Mouse (Mus musculus) bone marrow, adult 2 months (tissue): ENCODE measurements around the gene Cacna1d. TPM values are rescaled to one million over a fixed set of nuclear protein-coding genes. Genes with fewer than 3 reads are reported as not detected.
A peak's percentile ranks its signal among the peaks of the same experiment; 100 is the strongest.

Experiments used
- H3K27ac ChIP-seq: fragments of 200-500 bp; 2 replicates; pipeline ENCODE4 v1.5.1; 2012; ENCODE audit warnings: low read depth, mild to moderate bottlenecking, control low read depth, inconsistent platforms, low read length; ENCODE audit not compliant: control insufficient read depth, poor library complexity, insufficient read depth
- H3K4me1 ChIP-seq: fragments of 200-500 bp; 2 replicates; pipeline ENCODE4 v1.6.1; 2011; ENCODE audit warnings: low read length; ENCODE audit not compliant: control insufficient read depth, insufficient read depth
- H3K4me3 ChIP-seq: fragments of 200-500 bp; replicated peaks from 2 replicates; pipeline ENCODE3; 2011; ENCODE audit warnings: mild to moderate bottlenecking, low read depth, low read length, control low read depth; ENCODE audit not compliant: control insufficient read depth
- CTCF ChIP-seq: fragments of 200-500 bp; IDR thresholded peaks from 2 replicates; pipeline ENCODE4 v1.5.1; 2011; ENCODE audit warnings: low read length, control low read depth; ENCODE audit not compliant: control insufficient read depth, insufficient read depth
- POLR2A ChIP-seq: fragments of 200-500 bp; IDR thresholded peaks from 2 replicates; pipeline ENCODE4 v1.6.1; 2011; ENCODE audit warnings: low read depth, mild to moderate bottlenecking, control low read depth, low read length, borderline replicate concordance; ENCODE audit not compliant: control insufficient read depth
- WGBS: fragments of 180-500 bp; shearing (Covaris S2); methylation state at CpG from one replicate; pipeline ENCODE4 v1.1.7; 2018; 5-methylcytosine and 5-hydroxymethylcytosine counted together
- polyA plus RNA-seq: library from polyadenylated mRNA; stranded (reverse); fragments of >200 nt; gene quantifications from 2 replicates; pipeline ENCODE4 v1.2.4, GENCODE M21; 2011; ENCODE audit warnings: low replicate concordance; ENCODE audit not compliant: missing spikeins, insufficient read depth, insufficient read length

The Cacna1d gene
- polyA plus RNA-seq, 1 experiment: 1.7 TPM

DNA sequence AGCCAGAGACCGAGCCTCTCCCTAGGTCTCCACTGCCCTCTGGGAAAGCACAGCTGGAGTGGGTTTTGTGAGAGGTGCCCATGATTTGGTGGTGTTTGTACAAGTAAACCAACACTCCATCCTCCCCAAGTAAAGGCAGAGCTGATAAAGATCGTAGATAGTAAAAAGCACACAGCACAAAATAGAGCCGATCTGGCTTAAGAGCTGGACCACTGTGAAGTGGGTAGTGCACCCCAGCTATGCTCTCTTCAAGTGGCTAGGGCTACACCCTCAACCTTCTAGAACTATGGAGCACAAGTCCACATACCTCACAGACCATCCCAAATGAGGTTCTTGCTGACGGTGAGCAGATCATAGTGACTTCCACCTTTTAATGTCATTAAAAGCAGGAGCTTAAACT is 451.8 kb downstream of the Cacna1d start:
- 45% methylated on average over 4 of the region's 4 CpGs for WGBS
- Histone ChIP-seq H3K4me3 (no peak overlapping the region), H3K27ac (no peak overlapping the region), H3K4me1 (peaks cover 3% of the 10 kb centered on the region)
- no peak for TF ChIP-seq CTCF
- no peak for TF ChIP-seq POLR2A

DNA sequence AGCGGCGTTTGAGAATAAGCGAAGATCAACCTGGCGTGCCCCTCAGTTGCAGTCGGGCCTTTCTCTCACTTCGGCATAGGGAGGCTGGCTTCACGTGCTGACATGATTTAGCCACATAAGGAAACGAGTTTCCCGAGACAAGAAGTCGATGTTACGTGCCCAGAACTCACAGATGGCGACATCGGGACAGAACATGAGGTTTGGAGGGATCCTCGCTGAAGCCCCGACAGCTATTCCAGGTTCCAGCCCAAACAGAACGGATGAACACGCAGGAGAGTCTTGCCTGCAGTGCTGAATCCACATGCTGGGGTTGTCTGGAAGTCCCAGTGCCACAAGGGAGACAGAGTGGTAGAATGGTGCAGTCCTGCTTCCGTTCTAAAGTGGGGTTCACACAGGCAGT is 452.8 kb downstream of the Cacna1d start:
- TF ChIP-seq CTCF: no peak
- no peak for TF ChIP-seq POLR2A
- H3K4me3 ChIP-seq: no peak overlapping the region
- 84% methylated on average over 18 of the region's 18 CpGs for WGBS
- peaks cover under 1% of the 10 kb centered on the region for H3K4me1 ChIP-seq
- H3K27ac ChIP-seq: no peak overlapping the region

DNA sequence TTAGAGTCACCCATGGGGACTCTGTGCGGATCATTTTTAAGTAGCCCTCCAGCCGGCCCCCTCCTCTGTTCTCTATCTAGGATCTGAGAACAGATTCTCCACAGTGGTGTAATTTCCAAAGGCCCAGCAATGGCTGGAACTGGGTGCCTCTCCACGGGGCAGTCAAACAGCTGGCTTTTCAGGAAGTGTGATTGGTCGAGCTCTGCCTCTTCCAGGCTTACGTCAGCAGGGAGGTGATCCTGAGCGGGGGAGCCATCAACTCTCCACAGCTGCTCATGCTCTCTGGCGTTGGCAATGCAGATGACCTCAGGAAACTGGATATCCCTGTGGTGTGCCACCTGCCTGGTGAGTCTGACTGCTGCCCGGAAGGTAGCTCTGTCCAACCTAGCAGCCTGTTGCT is 457.9 kb downstream of the Cacna1d start:
- Histone ChIP-seq H3K4me1 (no peaks in the 10 kb centered on the region), H3K27ac (no peak overlapping the region), H3K4me3 (no peak overlapping the region)
- WGBS: 53% methylated on average over 8 of the region's 8 CpGs
- TF ChIP-seq POLR2A (no peak), CTCF (no peak)

DNA sequence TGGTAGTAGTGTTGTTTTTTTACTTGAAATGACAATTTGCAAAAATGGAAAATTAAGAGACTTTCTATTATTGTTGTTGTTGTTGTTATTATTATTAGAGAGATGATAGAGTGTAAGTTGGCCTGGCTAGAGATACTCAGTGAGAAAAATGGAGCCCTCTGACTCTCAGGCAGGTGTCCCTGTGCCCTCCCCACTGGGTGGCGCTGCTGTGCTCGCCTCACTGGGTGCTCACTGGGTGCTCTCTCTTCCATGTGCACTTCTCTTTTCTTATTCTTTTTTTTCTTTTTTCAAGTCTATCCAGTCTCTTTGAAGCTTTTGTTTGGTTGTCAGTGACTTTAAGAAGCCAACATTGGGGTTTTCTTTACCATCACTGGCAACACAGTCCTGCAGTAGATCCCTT is 463.9 kb downstream of the Cacna1d start:
- TF ChIP-seq POLR2A (no peak), CTCF (peak; percentile 72)
- no peak overlapping the region for H3K4me3 ChIP-seq
- 45% methylated on average over 2 of the region's 2 CpGs for WGBS
- H3K4me1 ChIP-seq: no peaks in the 10 kb centered on the region
- H3K27ac ChIP-seq: no peak overlapping the region

DNA sequence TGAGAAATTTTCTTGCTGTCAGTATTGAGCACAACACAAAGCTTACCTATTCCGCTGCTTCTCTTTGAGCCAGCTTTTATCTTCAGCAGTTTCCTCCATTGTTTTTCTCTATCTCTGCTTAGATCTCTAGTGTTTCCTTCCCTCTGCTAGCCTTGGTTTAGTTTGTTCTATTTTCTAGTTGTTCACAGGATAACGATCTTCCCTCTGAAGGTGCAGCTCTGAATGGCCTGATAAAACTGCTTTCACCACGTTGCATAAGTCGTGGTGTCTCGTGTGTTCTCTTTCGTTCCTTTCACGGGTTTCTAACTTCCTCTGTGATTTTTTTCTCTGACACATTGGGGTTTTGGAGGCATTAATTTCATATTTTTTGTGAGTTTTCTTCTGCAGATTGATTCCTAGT is 466.9 kb downstream of the Cacna1d start:
- TF ChIP-seq POLR2A: no peak
- no peak for TF ChIP-seq CTCF
- H3K27ac ChIP-seq: no peak overlapping the region
- WGBS: 3% methylated on average over 7 of the region's 7 CpGs
- H3K4me1 ChIP-seq: peaks cover 3% of the 10 kb centered on the region; the same call in 1 of the 2 replicates
- H3K4me3 ChIP-seq: peak overlapping the region; percentile 20

DNA sequence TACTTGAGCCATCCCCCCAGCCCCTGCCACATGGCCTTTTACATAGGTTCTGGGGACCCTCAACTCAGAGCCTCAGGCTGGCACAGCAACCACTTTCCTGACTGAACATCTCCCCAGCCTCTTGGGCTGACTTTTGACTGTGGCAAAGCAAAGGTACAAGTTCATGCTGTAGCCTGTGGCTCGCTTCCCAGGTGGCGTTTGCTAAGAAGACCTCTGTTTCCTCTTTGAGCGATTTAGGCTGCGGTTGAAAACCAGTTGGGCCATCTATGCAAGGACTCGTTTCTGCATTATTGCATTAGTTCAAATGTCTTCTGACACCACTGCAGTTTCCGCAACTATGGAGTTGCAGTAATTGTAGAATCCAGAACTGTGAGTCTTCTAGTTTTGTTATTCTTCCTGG is 468.8 kb downstream of the Cacna1d start:
- Histone ChIP-seq H3K4me1 (peaks cover 3% of the 10 kb centered on the region; the same call in 1 of the 2 replicates), H3K27ac (peak overlapping the region; percentile 83), H3K4me3 (no peak overlapping the region)
- 12% methylated on average over 6 of the region's 6 CpGs for WGBS
- TF ChIP-seq CTCF: no peak
- TF ChIP-seq POLR2A: no peak

DNA sequence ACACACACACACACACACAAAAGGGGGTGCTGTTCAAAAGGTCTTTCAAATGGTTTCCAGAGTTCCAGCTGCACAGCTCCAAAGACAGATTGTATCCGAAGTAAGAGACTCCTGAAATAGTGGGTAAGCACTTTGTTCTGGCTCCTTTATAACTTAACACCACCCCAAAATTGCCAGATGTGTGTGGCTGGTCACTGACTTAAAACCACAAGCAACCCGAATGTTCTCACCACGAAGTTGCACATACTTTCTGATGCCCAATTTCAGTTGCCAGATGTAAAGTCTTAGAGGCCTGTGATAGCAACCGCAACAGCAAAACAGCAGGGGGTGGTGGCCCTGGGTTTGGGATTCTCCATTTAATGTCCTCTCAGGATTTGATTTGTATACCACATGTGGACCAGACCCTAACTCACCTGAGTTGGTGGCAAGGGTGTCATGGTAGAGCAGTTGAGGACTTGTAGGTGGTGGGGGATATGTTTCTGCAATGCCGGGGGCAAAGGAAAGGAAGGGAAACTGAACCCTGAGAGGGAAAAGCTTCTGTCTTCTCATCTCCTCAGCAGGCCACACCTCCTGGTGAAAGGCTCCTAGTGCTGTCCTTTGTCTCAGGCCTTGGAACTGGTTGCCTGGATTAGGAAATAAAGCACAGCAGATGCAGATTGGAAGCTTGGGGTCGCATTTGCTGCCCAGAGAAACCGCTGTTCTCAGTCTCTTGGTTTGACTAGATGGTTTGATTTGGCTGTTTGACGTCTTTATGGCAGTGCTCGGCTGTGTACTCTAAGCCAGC is 471.3 kb downstream of the Cacna1d start:
- WGBS: 27% methylated on average over 9 of the region's 9 CpGs
- H3K4me1 ChIP-seq: peaks cover 3% of the 10 kb centered on the region; the same call in 1 of the 2 replicates
- peak overlapping the region; percentile 9 for H3K27ac ChIP-seq
- H3K4me3 ChIP-seq: no peak overlapping the region
- TF ChIP-seq POLR2A: no peak
- TF ChIP-seq CTCF: no peak

DNA sequence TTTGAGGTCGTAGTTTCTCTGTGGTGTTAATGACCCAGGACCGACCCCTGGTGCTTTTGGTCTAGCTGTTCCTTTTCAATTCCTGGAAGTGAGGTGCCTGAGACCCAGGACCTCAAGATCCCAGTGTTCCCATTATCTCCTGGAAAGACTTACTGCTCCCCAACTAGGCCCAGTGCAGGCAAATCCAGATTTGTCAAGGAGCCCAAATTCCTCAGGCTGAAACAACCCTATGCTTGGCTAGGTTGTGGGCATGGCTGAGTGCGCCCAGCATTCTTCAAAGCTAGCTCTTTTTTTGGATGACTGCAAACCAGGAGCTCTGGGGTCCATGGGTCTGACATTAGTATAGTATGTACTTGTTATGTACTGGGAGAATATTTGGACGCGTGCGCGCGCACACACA is 471.9 kb downstream of the Cacna1d start:
- 82% methylated on average over 8 of the region's 8 CpGs for WGBS
- TF ChIP-seq CTCF: no peak
- no peak for TF ChIP-seq POLR2A
- Histone ChIP-seq H3K27ac (peak overlapping the region; percentile 10; the same call in 1 of the 2 replicates), H3K4me1 (peaks cover 6% of the 10 kb centered on the region; the same call in 1 of the 2 replicates), H3K4me3 (no peak overlapping the region)
